In the genomic region with DNA sequence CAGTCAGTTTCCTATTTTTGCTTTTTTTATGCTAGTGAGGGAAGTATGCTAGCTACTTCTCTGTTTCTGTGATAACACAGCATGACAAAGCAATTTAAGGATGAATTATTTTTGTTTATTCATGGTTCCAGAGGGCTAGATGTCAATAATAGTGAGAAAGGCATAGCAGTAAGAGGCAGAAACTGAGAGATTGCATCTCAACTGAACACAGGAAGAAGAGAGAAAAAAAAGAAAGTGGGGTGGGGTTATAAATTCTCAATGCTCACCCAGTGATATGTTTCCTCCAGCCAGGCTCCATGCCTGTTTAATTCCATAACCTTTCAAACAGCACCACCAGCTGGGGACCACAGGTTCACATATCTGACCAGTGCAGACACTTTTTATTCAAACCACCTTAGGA, we compare ENCODE assay signal across 8 mouse cellular contexts. TPM values are rescaled to one million over a fixed set of nuclear protein-coding genes. Genes with fewer than 3 reads are reported as not detected.
DNase-seq lines count a peak whose midpoint lies in the region; ATAC-seq and TF ChIP-seq lines count a peak whose summit lies in the region.

No protein-coding gene starts in this region.

- no peaks in the 10 kb centered on the region for H3K27me3 ChIP-seq in kidney, postnatal 0 days (ENCODE audit: insufficient read depth, low read length)
- H3K27me3 ChIP-seq in midbrain, embryonic 11.5 days (ENCODE audit: control insufficient read depth, insufficient read depth, low read length) = no peaks in the 10 kb centered on the region

- H3K4me1 ChIP-seq in kidney, postnatal 0 days (replicated peaks; ENCODE audit: insufficient read depth, low read length) = no peaks in the 10 kb centered on the region
- H3K4me1 ChIP-seq in bone marrow, adult 2 months (ENCODE audit: control insufficient read depth, insufficient read depth, low read length) = no peaks in the 10 kb centered on the region
- no peaks in the 10 kb centered on the region for H3K4me1 ChIP-seq in midbrain, embryonic 11.5 days (ENCODE audit: control insufficient read depth, insufficient read depth, low read length)

- peak; percentile 63 for TF ChIP-seq CTCF in kidney, postnatal 0 days (IDR thresholded peaks at IDR 0.05; ENCODE audit: low read depth)
- TF ChIP-seq CTCF in bone marrow, adult 2 months (IDR thresholded peaks at IDR 0.05; ENCODE audit: control insufficient read depth, insufficient read depth, low read length) = 0 out of 2 replicates have a peak, but pooled peaks have one; percentile 8

- ATAC-seq in kidney, postnatal 0 days (replicated peaks; ENCODE audit: low FRiP score, low read depth) = no peak
- ATAC-seq in midbrain, embryonic 11.5 days (ENCODE audit: low FRiP score) = peak; percentile 75

- H3K36me3 ChIP-seq in kidney, postnatal 0 days (ENCODE audit: insufficient read depth, low read length) = no peaks in the 10 kb centered on the region
- no peaks in the 10 kb centered on the region for H3K36me3 ChIP-seq in midbrain, embryonic 11.5 days (ENCODE audit: control insufficient read depth, insufficient read depth, low read length)

- no peak overlapping the region for H3K9ac ChIP-seq in kidney, postnatal 0 days (ENCODE audit: low read depth, low read length)
- H3K9ac ChIP-seq in midbrain, embryonic 11.5 days (ENCODE audit: low read length) = no peak overlapping the region

- H3K4me3 ChIP-seq in kidney, postnatal 0 days (replicated peaks; ENCODE audit: low read depth, low read length) = no peak overlapping the region
- H3K4me3 ChIP-seq in bone marrow, adult 2 months (replicated peaks; ENCODE audit: control insufficient read depth, low read depth, low read length) = no peak overlapping the region
- H3K4me3 ChIP-seq in midbrain, embryonic 11.5 days (ENCODE audit: low read depth, low read length) = no peak overlapping the region

- DNase-seq in kidney, postnatal 0 days (ENCODE audit: low spot score) = peak; percentile 46
- DNase-seq in kidney, adult 18-20 months = no peak
- DNase-seq in embryo, embryonic 10.5 days (ENCODE audit: low spot score) = peak; percentile 51
- peak; percentile 12 for DNase-seq in layer of hippocampus, adult 9-10 months (ENCODE audit: low spot score)
- DNase-seq in midbrain, embryonic 11.5 days (ENCODE audit: low spot score, missing footprints) = peak; percentile 72
- no peak for DNase-seq in gastrocnemius, adult 8-10 months (ENCODE audit: low spot score in 2 of 2)
- no peak for DNase-seq in thymus, postnatal 4 days

- TF ChIP-seq POLR2A in bone marrow, adult 2 months (IDR thresholded peaks at IDR 0.05; ENCODE audit: borderline replicate concordance, control insufficient read depth, low read depth, low read length) = no peak

- no peak overlapping the region for H3K27ac ChIP-seq in kidney, postnatal 0 days
- H3K27ac ChIP-seq in bone marrow, adult 2 months (ENCODE audit: control insufficient read depth, insufficient read depth, low read depth, low read length, poor library complexity) = no peak overlapping the region
- H3K27ac ChIP-seq in midbrain, embryonic 11.5 days (ENCODE audit: low read depth, low read length) = no peak overlapping the region

- no peaks in the 10 kb centered on the region for H3K9me3 ChIP-seq in kidney, postnatal 0 days (replicated peaks; ENCODE audit: low read length)
- no peaks in the 10 kb centered on the region for H3K9me3 ChIP-seq in midbrain, embryonic 11.5 days (ENCODE audit: control insufficient read depth, low read length)

- H3K4me2 ChIP-seq in kidney, postnatal 0 days (ENCODE audit: low read length) = no peak overlapping the region
- H3K4me2 ChIP-seq in midbrain, embryonic 11.5 days = no peak overlapping the region

RNA-seq across cellular contexts. Expression of gene Mmrn1, which starts 6.6 kb away (rescaled TPM):
- 1.4 TPM in 2 replicates for polyA plus RNA-seq in kidney, postnatal 0 days (2015; fragmentation: Nextera tagmentation; extraction: Ambion mirVana)
- polyA plus RNA-seq in bone marrow, adult 2 months (2011; ENCODE audit: insufficient read depth, insufficient read length, low replicate concordance, missing spikeins) = 5.3 and 5.4 TPM in 2 replicates
- polyA plus RNA-seq in midbrain, embryonic 11.5 days (2014; fragmentation: Nextera tagmentation; extraction: Ambion mirVana) = 5.7 and 6.4 TPM in 2 replicates
- 1 to 10 TPM in 2 of 4 experiments, under 1 TPM in 2; 0.65 to 1.5 (median 0.86) TPM for total RNA-seq in gastrocnemius, adult 8-10 months (2022)

Comparison
In these comparisons a context has a peak if more than half of its experiments do, and no peak if none do; other contexts are left out.
1. DNase-seq: peak in kidney, postnatal 0 days (single experiment), embryo, embryonic 10.5 days (single experiment), layer of hippocampus, adult 9-10 months (single experiment) and midbrain, embryonic 11.5 days (single experiment); none in kidney, adult 18-20 months (single experiment), gastrocnemius, adult 8-10 months (0 of 2) and thymus, postnatal 4 days (single experiment).